In the genomic region with DNA sequence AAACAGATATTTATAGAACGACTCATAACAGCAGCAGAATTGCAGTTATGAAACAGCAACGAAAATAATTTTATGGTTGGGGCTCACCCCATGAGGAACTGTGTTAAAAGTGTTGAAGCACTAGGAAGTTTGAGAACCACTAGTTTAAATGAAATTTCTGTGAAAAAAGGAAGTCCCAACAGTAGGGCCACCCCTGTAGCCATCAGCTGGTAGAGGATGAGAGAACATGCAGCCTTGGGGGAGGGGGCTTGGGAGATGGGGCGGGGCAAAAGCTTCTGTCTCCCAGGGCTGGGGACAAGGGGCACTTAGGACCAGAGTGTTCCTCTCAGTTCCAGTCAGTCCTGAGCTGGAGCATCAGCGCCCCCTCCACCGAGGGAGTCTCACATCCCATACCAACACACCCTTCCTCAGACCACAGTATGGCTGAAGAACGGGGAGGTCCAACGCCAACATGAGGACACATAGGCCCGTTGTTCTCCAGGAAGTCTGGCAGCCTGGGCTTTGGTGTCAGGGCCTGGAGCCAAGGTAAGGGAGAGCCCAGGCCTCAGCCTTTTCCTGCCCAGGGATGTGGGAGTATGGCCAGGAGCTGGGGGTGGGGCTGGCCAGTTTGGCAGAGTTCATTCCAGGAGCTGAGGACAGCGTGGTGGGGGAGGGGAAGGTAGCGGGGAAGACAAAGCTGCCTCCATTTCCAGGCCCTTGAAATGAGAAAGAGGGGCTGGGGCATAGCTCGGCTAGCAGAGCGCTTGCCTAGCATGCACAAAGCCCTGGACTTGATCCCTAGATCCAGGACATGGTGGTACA, we compare ENCODE assay signal across 8 mouse cellular contexts. TPM values are rescaled to one million over a fixed set of nuclear protein-coding genes. Genes with fewer than 3 reads are reported as not detected.
DNase-seq lines count a peak whose midpoint lies in the region; ATAC-seq and TF ChIP-seq lines count a peak whose summit lies in the region.

No protein-coding gene starts in this region.

- no peaks in the 10 kb centered on the region for H3K36me3 ChIP-seq in spleen, adult 2 months (ENCODE audit: control insufficient read depth, insufficient read depth, low read length)
- H3K36me3 ChIP-seq in embryonic facial prominence, embryonic 13.5 days: peaks cover 25% of the 10 kb centered on the region
- no peaks in the 10 kb centered on the region for H3K36me3 ChIP-seq in kidney, adult 2 months (ENCODE audit: control insufficient read depth, insufficient read depth, low read length)
- peaks cover 33% of the 10 kb centered on the region for H3K36me3 ChIP-seq in limb, embryonic 15.5 days
- H3K36me3 ChIP-seq in midbrain, embryonic 14.5 days (ENCODE audit: control insufficient read depth, insufficient read depth, low read length): no peaks in the 10 kb centered on the region

- TF ChIP-seq CTCF in spleen, adult 2 months (IDR thresholded peaks at IDR 0.05; ENCODE audit: extremely low read depth, insufficient read depth, insufficient read length, insufficient replicate concordance): no peak
- TF ChIP-seq CTCF in kidney, adult 2 months (conservative IDR thresholded peaks at IDR 0.05; ENCODE audit: insufficient read depth, insufficient read length, low read depth, low read length): no peak

- TF ChIP-seq POLR2A in spleen, adult 2 months (IDR thresholded peaks at IDR 0.05; ENCODE audit: low read depth, low read length): no peak
- no peak for TF ChIP-seq POLR2A in kidney, adult 2 months (IDR thresholded peaks at IDR 0.05; ENCODE audit: low read depth, low read length)

- H3K9ac ChIP-seq in embryonic facial prominence, embryonic 13.5 days: peak overlapping the region; percentile 61
- H3K9ac ChIP-seq in limb, embryonic 15.5 days: no peak overlapping the region
- H3K9ac ChIP-seq in midbrain, embryonic 14.5 days (replicated peaks; ENCODE audit: low read length): no peak overlapping the region; the same call in 1 of the 2 replicates

- peaks cover 3% of the 10 kb centered on the region; the same call in 1 of the 2 replicates for H3K4me1 ChIP-seq in spleen, adult 2 months (ENCODE audit: control insufficient read depth, insufficient read depth, insufficient read length)
- H3K4me1 ChIP-seq in embryonic facial prominence, embryonic 13.5 days: peaks cover 32% of the 10 kb centered on the region
- H3K4me1 ChIP-seq in kidney, adult 2 months (ENCODE audit: control insufficient read depth, insufficient read depth, low read length): peaks cover 26% of the 10 kb centered on the region
- peaks cover 45% of the 10 kb centered on the region for H3K4me1 ChIP-seq in limb, embryonic 15.5 days
- H3K4me1 ChIP-seq in midbrain, embryonic 14.5 days (ENCODE audit: control insufficient read depth, insufficient read depth, low read length): peaks cover 13% of the 10 kb centered on the region; the same call in 1 of the 2 replicates

- no peak for DNase-seq in spleen, adult 2 months (ENCODE audit: low read depth in 1 of 2, low spot score in 2 of 2)
- no peak for DNase-seq in spleen, postnatal 14 days (ENCODE audit: low spot score in 2 of 2)
- peak; percentile 94 for DNase-seq in heart, adult 9 months (ENCODE audit: low spot score in 2 of 2)
- peak; percentile 94 for DNase-seq in kidney, adult 2 months
- peak; percentile 60 for DNase-seq in midbrain, embryonic 14.5 days
- peak; percentile 87 for DNase-seq in testis, postnatal 14 days (ENCODE audit: low spot score)

- H3K4me3 ChIP-seq in spleen, adult 2 months (ENCODE audit: extremely low read depth, insufficient read depth, insufficient read length): peak overlapping the region; percentile 29; the same call in 1 of the 2 replicates
- H3K4me3 ChIP-seq in embryonic facial prominence, embryonic 13.5 days: no peak overlapping the region
- H3K4me3 ChIP-seq in kidney, adult 2 months (ENCODE audit: insufficient read depth, low read depth, low read length): no peak overlapping the region
- H3K4me3 ChIP-seq in limb, embryonic 15.5 days: no peak overlapping the region; the same call in 1 of the 2 replicates
- no peak overlapping the region for H3K4me3 ChIP-seq in midbrain, embryonic 14.5 days (replicated peaks; ENCODE audit: low read depth, low read length)

- peak overlapping the region; percentile 79 for H3K27ac ChIP-seq in spleen, adult 2 months (ENCODE audit: insufficient read depth, low read length)
- peak overlapping the region; percentile 82 for H3K27ac ChIP-seq in embryonic facial prominence, embryonic 13.5 days
- H3K27ac ChIP-seq in kidney, adult 2 months (ENCODE audit: insufficient read depth, low read depth, low read length): peak overlapping the region; percentile 92
- peak overlapping the region; percentile 89 for H3K27ac ChIP-seq in limb, embryonic 15.5 days
- H3K27ac ChIP-seq in midbrain, embryonic 14.5 days (replicated peaks; ENCODE audit: low read depth, low read length): peak overlapping the region; percentile 61

- H3K9me3 ChIP-seq in embryonic facial prominence, embryonic 13.5 days: peaks cover 4% of the 10 kb centered on the region; the same call in 1 of the 2 replicates
- H3K9me3 ChIP-seq in limb, embryonic 15.5 days: no peaks in the 10 kb centered on the region
- H3K9me3 ChIP-seq in midbrain, embryonic 14.5 days (ENCODE audit: control insufficient read depth, low read length): no peaks in the 10 kb centered on the region

- peak overlapping the region; percentile 5; the same call in 1 of the 2 replicates for H3K4me2 ChIP-seq in embryonic facial prominence, embryonic 13.5 days
- H3K4me2 ChIP-seq in limb, embryonic 15.5 days: peak overlapping the region; percentile 14; the same call in 1 of the 2 replicates
- no peak overlapping the region for H3K4me2 ChIP-seq in midbrain, embryonic 14.5 days (ENCODE audit: low read length)

- peak; percentile 53 for ATAC-seq in embryonic facial prominence, embryonic 13.5 days (ENCODE audit: insufficient number of reproducible peaks, insufficient read depth, low FRiP score, low TSS enrichment, low read depth)
- peak; percentile 78 for ATAC-seq in limb, embryonic 15.5 days (ENCODE audit: insufficient number of reproducible peaks, low FRiP score, low TSS enrichment, low read depth)
- peak; percentile 44 for ATAC-seq in midbrain, embryonic 14.5 days (ENCODE audit: low FRiP score, low TSS enrichment)

- WGBS in spleen, adult 2 months: 45% methylated on average over 12 of the region's 12 CpGs
- 30% methylated on average over 12 of the region's 12 CpGs for WGBS in embryonic facial prominence, embryonic 13.5 days
- 35% methylated on average over 12 of the region's 12 CpGs for WGBS in kidney, adult 2 months
- WGBS in limb, embryonic 15.5 days: 35% methylated on average over 12 of the region's 12 CpGs
- WGBS in midbrain, embryonic 14.5 days: 39% methylated on average over 12 of the region's 12 CpGs

- H3K27me3 ChIP-seq in spleen, adult 2 months (ENCODE audit: control insufficient read depth, insufficient read depth, low read length): no peaks in the 10 kb centered on the region
- H3K27me3 ChIP-seq in embryonic facial prominence, embryonic 13.5 days: no peaks in the 10 kb centered on the region
- no peaks in the 10 kb centered on the region for H3K27me3 ChIP-seq in kidney, adult 2 months (replicated peaks; ENCODE audit: control insufficient read depth, insufficient read depth, low read length)
- no peaks in the 10 kb centered on the region for H3K27me3 ChIP-seq in limb, embryonic 15.5 days
- no peaks in the 10 kb centered on the region for H3K27me3 ChIP-seq in midbrain, embryonic 14.5 days (ENCODE audit: control insufficient read depth, insufficient read depth, low read length)

RNA-seq across cellular contexts. Expression of gene Hsp90ab1, which starts 11.2 kb away (rescaled TPM):
- polyA plus RNA-seq in spleen, adult 2 months (2012; rRNA removed): 194 and 202 TPM in 2 replicates
- polyA plus RNA-seq in embryonic facial prominence, embryonic 13.5 days (2015; fragmentation: Nextera tagmentation; extraction: Ambion mirVana): 1,480 and 1,606 TPM in 2 replicates
- polyA plus RNA-seq in kidney, adult 2 months (2012; rRNA removed): 369 and 408 TPM in 2 replicates
- polyA plus RNA-seq in limb, embryonic 15.5 days (2015; fragmentation: Nextera tagmentation; extraction: Ambion mirVana): 1,467 and 1,497 TPM in 2 replicates
- 1,248 and 1,388 TPM in 2 replicates for polyA plus RNA-seq in midbrain, embryonic 14.5 days (2014; fragmentation: Nextera tagmentation; extraction: Ambion mirVana)

RNA-seq across cellular contexts. Expression of gene Slc29a1, which starts 15.1 kb away (rescaled TPM):
- polyA plus RNA-seq in spleen, adult 2 months (2012; rRNA removed): 108 and 122 TPM in 2 replicates
- polyA plus RNA-seq in embryonic facial prominence, embryonic 13.5 days (2015; fragmentation: Nextera tagmentation; extraction: Ambion mirVana): 69.8 and 77.4 TPM in 2 replicates
- 89.5 and 90.4 TPM in 2 replicates for polyA plus RNA-seq in kidney, adult 2 months (2012; rRNA removed)
- polyA plus RNA-seq in limb, embryonic 15.5 days (2015; fragmentation: Nextera tagmentation; extraction: Ambion mirVana): 120 and 140 TPM in 2 replicates
- polyA plus RNA-seq in midbrain, embryonic 14.5 days (2014; fragmentation: Nextera tagmentation; extraction: Ambion mirVana): 21.2 and 33.2 TPM in 2 replicates

RNA-seq across cellular contexts. Expression of gene Mymx, which starts 17.6 kb away (rescaled TPM):
- polyA plus RNA-seq in spleen, adult 2 months (2012; rRNA removed): not detected in 2 replicates
- 3.8 and 5.5 TPM in 2 replicates for polyA plus RNA-seq in embryonic facial prominence, embryonic 13.5 days (2015; fragmentation: Nextera tagmentation; extraction: Ambion mirVana)
- polyA plus RNA-seq in kidney, adult 2 months (2012; rRNA removed): 6.4 and 7.1 TPM in 2 replicates
- polyA plus RNA-seq in limb, embryonic 15.5 days (2015; fragmentation: Nextera tagmentation; extraction: Ambion mirVana): 22.9 and 39.7 TPM in 2 replicates
- not detected in 2 replicates for polyA plus RNA-seq in midbrain, embryonic 14.5 days (2014; fragmentation: Nextera tagmentation; extraction: Ambion mirVana)

RNA-seq across cellular contexts. Expression of gene Slc35b2, which starts 20.6 kb away (rescaled TPM):
- polyA plus RNA-seq in spleen, adult 2 months (2012; rRNA removed): 70.9 and 71.3 TPM in 2 replicates
- 104 and 122 TPM in 2 replicates for polyA plus RNA-seq in embryonic facial prominence, embryonic 13.5 days (2015; fragmentation: Nextera tagmentation; extraction: Ambion mirVana)
- polyA plus RNA-seq in kidney, adult 2 months (2012; rRNA removed): 75.5 and 96.1 TPM in 2 replicates
- 139 and 142 TPM in 2 replicates for polyA plus RNA-seq in limb, embryonic 15.5 days (2015; fragmentation: Nextera tagmentation; extraction: Ambion mirVana)
- polyA plus RNA-seq in midbrain, embryonic 14.5 days (2014; fragmentation: Nextera tagmentation; extraction: Ambion mirVana): 73.0 and 77.1 TPM in 2 replicates

RNA-seq across cellular contexts. Expression of gene Nfkbie, which starts 28.8 kb away (rescaled TPM):
- 50.4 and 65.9 TPM in 2 replicates for polyA plus RNA-seq in spleen, adult 2 months (2012; rRNA removed)
- polyA plus RNA-seq in embryonic facial prominence, embryonic 13.5 days (2015; fragmentation: Nextera tagmentation; extraction: Ambion mirVana): 4.7 TPM in 2 replicates
- polyA plus RNA-seq in kidney, adult 2 months (2012; rRNA removed): 4.3 and 5.8 TPM in 2 replicates
- 5.9 and 6.1 TPM in 2 replicates for polyA plus RNA-seq in limb, embryonic 15.5 days (2015; fragmentation: Nextera tagmentation; extraction: Ambion mirVana)
- polyA plus RNA-seq in midbrain, embryonic 14.5 days (2014; fragmentation: Nextera tagmentation; extraction: Ambion mirVana): 4.2 and 4.9 TPM in 2 replicates

Comparison
In these comparisons a context has a peak if more than half of its experiments do, and no peak if none do; other contexts are left out.
1. DNase-seq: peak in heart, adult 9 months (2 of 2), kidney, adult 2 months (single experiment), midbrain, embryonic 14.5 days (single experiment) and testis, postnatal 14 days (single experiment); none in spleen, adult 2 months (0 of 2) and spleen, postnatal 14 days (0 of 2).
2. Peak in every context shown above with its lines, with median percentiles within 50 percentile points of each other: H3K27ac ChIP-seq and ATAC-seq.